Mouse (Mus musculus) left cerebral cortex, postnatal 25 days (tissue): ENCODE results near the gene Fosb. TPM values are rescaled to one million over a fixed set of nuclear protein-coding genes. Genes with fewer than 3 reads are reported as not detected.

Experiments
- DNase-seq, 2 experiments: peaks; one replicate each; pipeline ENCODE4 v3.0.0; 2022; ENCODE audit warnings: low spot score in 2 of 2, mixed read lengths in 1 of 2
- intact Hi-C: fragments of 180-260 bp; cut with DNase I; formaldehyde crosslinking; loops from one replicate; pipeline ENCODE4 v1.15.1; 2025
- total RNA-seq, 2 experiments: library from RNA; stranded (reverse); gene quantifications; 2 replicates each; pipeline ENCODE4 v1.2.3; 2021

Fosb gene
- 10 to 100 TPM; 21.0 to 26.0 TPM for total RNA-seq

GRCm38 (mm10) chr7:19309884-19310641, at the start of gene Fosb:
Gene Fosb (minus strand): TSS chr7:19310051.
- DNase-seq = peak; percentile 97
- intact Hi-C loops = no loop called here

- peak; percentile 89 to 91 for DNase-seq
Observed at GRCm38 (mm10) chr7:19359299-19359891, 49.5 kb upstream of the Fosb start, which contains the start of the genes Cd3eap and Ppp1r13l. Gene Cd3eap (minus strand): TSS chr7:19359483. Gene Ppp1r13l (plus strand): TSS chr7:19359749.

GRCm38 (mm10) chr7:19358634-19359033, 48.8 kb upstream of the Fosb start:
- intact Hi-C loops = no loop called here
- no peak for DNase-seq

More at GRCm38 (mm10) chr7:19359299-19359891, 49.5 kb upstream of the Fosb start, which contains the start of the genes Cd3eap and Ppp1r13l:
- intact Hi-C loops = no loop called here

GRCm38 (mm10) chr7:19357381-19358375, 47.8 kb upstream of the Fosb start:
- intact Hi-C loops = no loop called here
- no peak for DNase-seq

- no peak for DNase-seq
- intact Hi-C loops = no loop called here
Observed at GRCm38 (mm10) chr7:19356311-19356710, 46.5 kb upstream of the Fosb start.

GRCm38 (mm10) chr7:19354991-19355390, 45.1 kb upstream of the Fosb start:
- intact Hi-C loops = no loop called here
- DNase-seq = no peak

GRCm38 (mm10) chr7:19350221-19350620, 40.4 kb upstream of the Fosb start:
- intact Hi-C loops = no loop called here
- no peak for DNase-seq

GRCm38 (mm10) chr7:19349188-19349915, 39.5 kb upstream of the Fosb start:
- intact Hi-C loops = no loop called here
- DNase-seq = no peak

GRCm38 (mm10) chr7:19344938-19345471, 35.2 kb upstream of the Fosb start:
- DNase-seq = peak; percentile 94 to 98
- intact Hi-C loops = no loop called here

- no peak for DNase-seq
- intact Hi-C loops = no loop called here
Observed at GRCm38 (mm10) chr7:19344237-19344847, 34.5 kb upstream of the Fosb start, which contains the start of gene Ercc1. Gene Ercc1 (plus strand): TSS chr7:19344778.

GRCm38 (mm10) chr7:19343210-19343808, 33.5 kb upstream of the Fosb start:
- peak; percentile 73 to 84 for DNase-seq
- intact Hi-C loops = loop anchor here (1.0 to 2.0 kb wide), 3 partner anchors 43 to 115 kb away; partner anchors contain the start of gene Opa3

GRCm38 (mm10) chr7:19342481-19343027, 32.7 kb upstream of the Fosb start:
- DNase-seq = peak; percentile 89 to 94
- intact Hi-C loops = loop anchor here (1.0 to 2.0 kb wide), 3 partner anchors 42 to 114 kb away; partner anchors contain the start of gene Opa3

GRCm38 (mm10) chr7:19341761-19342409, 32.0 kb upstream of the Fosb start:
- DNase-seq = peak; percentile 54 to 80
- intact Hi-C loops = loop anchor here (2.0 kb wide), 2 partner anchors 103 to 113 kb away; partner anchors contain the start of gene Opa3

GRCm38 (mm10) chr7:19341250-19341649, 31.4 kb upstream of the Fosb start:
- DNase-seq = no peak
- intact Hi-C loops = no loop called here

- DNase-seq = no peak
- intact Hi-C loops = no loop called here
Observed at GRCm38 (mm10) chr7:19338596-19338995, 28.7 kb upstream of the Fosb start.

GRCm38 (mm10) chr7:19338060-19338459, 28.2 kb upstream of the Fosb start:
- intact Hi-C loops = no loop called here
- no peak for DNase-seq

- DNase-seq = peak in 1 of 2 experiments; percentile 73
- intact Hi-C loops = no loop called here
Observed at GRCm38 (mm10) chr7:19337122-19337521, 27.3 kb upstream of the Fosb start.
